Mouse (Mus musculus) gastrocnemius, postnatal 25 days (tissue): Measurements from ENCODE around the gene Cgref1. TPM values are rescaled to one million over a fixed set of nuclear protein-coding genes. Genes with fewer than 3 reads are reported as not detected.

Source experiments
- total RNA-seq, 2 experiments: library from RNA; stranded (reverse); gene quantifications; 1 replicate in 1 of 2; 2 replicates in 1 of 2; pipeline ENCODE4 v1.2.3; 2021

Cgref1 gene
- total RNA-seq, 2 experiments from 2014 or later = 3.4 to 4.3 TPM

Other genes with a start within 250 kb of the Cgref1 start
- gene Dpysl5, start 234.0 kb downstream of the Cgref1 start, total RNA-seq = 1 to 10 TPM; 1.0 to 2.0 TPM
- gene Mapre3, start 130.9 kb downstream of the Cgref1 start, total RNA-seq = 10 to 100 TPM; 50.6 to 57.5 TPM
- 10 to 100 TPM; 25.2 to 35.0 TPM for gene Tmem214, start 77.6 kb downstream of the Cgref1 start, total RNA-seq
- gene Agbl5, start 56.9 kb downstream of the Cgref1 start, total RNA-seq = 1 to 10 TPM; 2.0 to 2.5 TPM
- 100 to 1,000 TPM; 103 to 117 TPM for gene Ost4, start 37.8 kb downstream of the Cgref1 start, total RNA-seq
- gene Emilin1, start 32.2 kb downstream of the Cgref1 start, total RNA-seq = 10 to 100 TPM in 1 of 2 experiments, 1 to 10 TPM in 1; 9.3 to 10.9 TPM
- gene Khk, start 24.2 kb downstream of the Cgref1 start, total RNA-seq = 10 to 100 TPM; 25.2 to 34.5 TPM
- 10 to 100 TPM; 69.8 to 81.6 TPM for gene Preb, start 14.8 kb upstream of the Cgref1 start, total RNA-seq
- gene Tcf23, start 23.1 kb upstream of the Cgref1 start, total RNA-seq = under 1 TPM; 0.18 to 0.21 TPM
- gene Atraid, start 102.7 kb upstream of the Cgref1 start, total RNA-seq = 10 to 100 TPM; 41.8 to 44.4 TPM
- 1 to 10 TPM; 2.5 to 3.5 TPM for gene Slc5a6, start 103.3 kb upstream of the Cgref1 start, total RNA-seq
- gene Cad, start 109.2 kb upstream of the Cgref1 start, total RNA-seq = 10 to 100 TPM; 19.3 to 25.1 TPM
- gene Dnajc5g, start 160.7 kb upstream of the Cgref1 start, total RNA-seq = not detected
- gene Slc30a3, start 162.6 kb upstream of the Cgref1 start, total RNA-seq = under 1 TPM in 1 of 2 experiments, not detected in 1; 0.13 TPM
- 100 to 1,000 TPM; 303 to 342 TPM for gene Trim54, start 171.1 kb upstream of the Cgref1 start, total RNA-seq
- not detected for gene Ucn, start 193.2 kb upstream of the Cgref1 start, total RNA-seq
- 10 to 100 TPM; 22.9 to 25.6 TPM for gene Mpv17, start 208.7 kb upstream of the Cgref1 start, total RNA-seq
- under 1 TPM; 0.26 to 0.35 TPM for gene Gm29609, start 234.3 kb upstream of the Cgref1 start, total RNA-seq
- 10 to 100 TPM; 21.8 to 24.5 TPM for gene Gtf3c2, start 234.6 kb upstream of the Cgref1 start, total RNA-seq
- gene Snx17, start 247.6 kb upstream of the Cgref1 start, total RNA-seq = 10 to 100 TPM; 28.3 to 31.1 TPM
- gene Eif2b4, start 247.8 kb upstream of the Cgref1 start, total RNA-seq = 10 to 100 TPM; 51.5 to 63.1 TPM